Mouse (Mus musculus): ENCODE measurements around the gene Tmem201.

Tmem201 gene

DNA sequence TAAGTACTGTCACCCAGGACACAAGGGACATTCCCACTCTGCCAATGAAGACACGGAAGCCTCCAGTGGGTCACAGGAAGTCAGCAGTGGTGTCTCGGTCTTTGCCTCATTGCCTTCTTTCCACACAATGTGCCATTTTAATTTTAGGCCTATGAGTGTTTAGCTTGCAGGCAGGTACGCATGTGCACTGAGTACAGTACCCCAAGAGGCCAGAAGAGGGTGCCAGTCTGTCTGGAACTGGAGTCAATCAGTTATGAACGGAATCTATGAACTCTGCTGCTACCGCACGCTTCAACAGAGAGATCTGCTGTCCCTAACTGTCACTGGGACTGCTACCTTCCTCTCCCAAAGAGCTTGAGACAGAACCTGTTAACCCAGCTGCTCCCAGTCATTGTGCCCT lies 18.2 kb downstream of the Tmem201 start:
- no peak for DNase-seq

- no peak for DNase-seq
Observed at GRCm38 (mm10) chr4:149714542-149714941, 23.3 kb downstream of the Tmem201 start.

DNA sequence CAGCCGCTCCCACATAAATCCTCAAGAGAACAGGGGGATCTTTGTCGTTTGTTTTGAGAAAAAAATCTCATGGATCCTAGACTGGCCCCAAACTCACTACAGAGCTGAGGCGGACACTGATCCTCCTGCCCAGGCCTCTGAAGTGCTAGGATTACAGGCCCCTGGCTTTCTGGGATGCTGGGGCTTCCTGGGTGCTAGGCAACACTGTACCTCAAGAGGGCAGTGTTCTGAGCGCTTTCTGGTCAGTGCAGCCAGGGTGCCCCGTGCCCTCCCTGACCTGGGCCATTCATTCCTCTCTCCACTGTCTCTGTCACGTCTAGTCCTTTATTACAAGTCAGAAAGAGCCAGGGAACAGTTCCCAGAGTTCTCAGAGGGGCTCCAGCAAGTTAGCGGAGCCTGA lies 25.9 kb downstream of the Tmem201 start:
- no peak for DNase-seq

DNA sequence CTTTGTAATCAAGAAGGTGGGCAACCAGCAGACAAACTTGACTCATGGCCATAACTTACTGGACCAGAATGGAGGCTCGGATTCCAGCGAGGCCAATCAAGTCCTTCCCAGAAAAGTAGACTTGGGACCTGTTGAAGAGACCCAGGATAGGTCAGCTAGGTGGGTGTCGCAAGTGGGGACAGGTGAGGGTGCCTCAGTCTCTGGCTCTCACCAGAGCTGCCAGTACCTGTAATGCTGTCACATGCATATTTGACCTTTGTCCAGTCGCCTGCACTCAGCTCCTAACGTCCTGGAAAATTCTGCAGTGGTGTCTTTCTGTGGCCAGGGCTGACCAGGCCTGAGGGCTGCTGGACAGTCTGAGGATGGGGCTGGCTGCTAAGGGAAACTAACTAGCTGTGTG lies 26.4 kb downstream of the Tmem201 start:
- no peak for DNase-seq

- peak; percentile 91 for DNase-seq
Observed at GRCm38 (mm10) chr4:149710510-149710909, 27.3 kb downstream of the Tmem201 start.

GRCm38 (mm10) chr4:149705941-149706340 lies 31.9 kb downstream of the Tmem201 start:
- DNase-seq = no peak

- DNase-seq = no peak
Observed at GRCm38 (mm10) chr4:149705298-149705697, 32.5 kb downstream of the Tmem201 start.

DNA sequence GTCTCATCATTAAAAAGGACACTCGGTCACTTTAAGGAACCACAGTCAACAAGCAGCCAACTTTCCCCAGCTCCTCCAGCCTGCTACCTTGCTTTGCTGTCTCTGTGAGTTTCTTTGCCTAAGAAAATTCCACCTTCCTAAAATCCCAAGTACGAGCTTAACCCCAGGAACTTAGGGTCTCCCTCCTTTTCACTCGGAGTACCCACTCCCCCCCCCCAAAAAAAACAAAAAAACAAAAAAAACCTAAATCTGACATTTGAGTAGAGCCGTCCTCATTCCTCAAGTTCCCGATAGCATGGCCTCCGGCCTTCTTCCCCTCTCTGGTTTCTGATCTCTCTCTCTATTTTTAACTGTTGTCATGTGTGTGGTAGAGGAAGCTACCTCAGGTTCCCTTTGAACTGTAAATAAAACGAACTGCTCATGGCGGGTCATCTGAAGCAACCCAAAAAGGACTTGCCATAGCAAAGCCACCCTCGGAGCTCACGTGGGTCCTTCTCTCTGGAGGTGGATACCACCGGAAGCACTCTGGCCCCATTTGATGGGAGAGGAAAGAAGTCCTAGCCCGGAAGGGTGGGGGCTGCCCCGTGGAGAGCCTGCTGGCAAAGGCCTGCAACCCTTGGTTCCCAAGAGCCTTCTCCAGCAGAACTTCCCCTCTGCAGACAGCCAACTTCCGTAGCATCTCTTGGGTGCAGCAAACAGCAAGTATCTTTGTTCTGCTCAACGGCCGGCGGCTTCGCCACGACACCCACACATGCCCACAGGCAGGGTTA lies 35.4 kb downstream of the Tmem201 start, which contains the start of gene Pik3cd:
Gene Pik3cd, minus strand, starts transcription at position 362 of the 770 bp plus-strand sequence.
- DNase-seq = peak; percentile 80

DNA sequence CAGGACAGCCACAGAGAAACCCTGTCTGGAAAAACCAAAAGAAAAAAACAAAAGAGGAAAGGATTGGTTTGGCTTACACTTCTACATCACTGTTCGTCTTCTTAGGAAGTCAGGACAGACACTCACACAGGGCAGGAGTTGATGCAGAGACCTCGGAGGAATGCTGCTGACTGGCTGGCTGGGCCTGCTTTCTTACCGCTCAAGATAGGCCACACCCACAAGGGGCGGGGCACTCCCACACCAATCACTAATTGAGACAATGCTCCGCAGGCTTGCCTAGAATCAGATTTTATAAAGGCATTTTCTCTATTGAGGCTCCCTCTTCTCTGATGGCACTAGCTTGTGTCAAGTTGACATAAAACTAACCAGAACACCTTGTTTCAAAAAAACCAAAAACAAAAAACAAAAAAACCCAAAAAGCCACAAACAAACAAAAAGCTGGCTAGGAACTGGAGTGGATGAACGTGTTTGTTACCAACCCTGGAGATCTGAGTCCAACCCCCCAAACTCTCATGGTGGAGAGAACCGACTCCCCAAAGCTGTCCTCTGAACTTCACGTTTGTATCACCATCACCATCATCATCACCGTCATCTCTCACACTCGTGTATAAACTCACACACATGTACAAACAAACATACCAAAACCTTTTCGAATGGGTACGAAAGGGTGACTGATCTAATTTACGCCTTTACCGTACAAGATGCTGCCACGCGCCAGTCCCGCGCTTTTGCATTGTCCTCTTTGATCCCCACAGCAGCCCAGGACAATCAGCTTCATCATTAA lies 36.2 kb downstream of the Tmem201 start:
- DNase-seq = peak; percentile 76

DNA sequence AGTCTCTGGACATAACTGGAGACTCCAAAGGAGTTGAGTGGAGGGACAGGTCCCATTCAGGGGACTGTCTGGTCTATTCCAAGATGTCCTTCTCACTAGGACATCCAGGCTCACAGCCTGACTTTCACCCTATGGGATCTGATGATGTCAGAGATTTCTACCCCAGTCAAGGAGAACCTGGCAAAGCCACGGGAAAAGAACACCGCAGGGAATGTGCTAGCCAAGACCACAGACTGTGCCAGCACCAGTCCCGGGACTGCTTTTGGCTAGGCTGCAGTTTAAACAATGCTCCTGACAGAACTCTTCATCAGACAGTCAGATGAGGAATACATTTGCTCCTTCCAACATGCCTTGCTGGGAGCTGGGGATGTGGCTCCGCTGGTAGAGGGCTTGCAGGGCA lies 37.9 kb downstream of the Tmem201 start:
- DNase-seq = no peak

GRCm38 (mm10) chr4:149698197-149698821 lies 39.5 kb downstream of the Tmem201 start:
- peak; percentile 40 for DNase-seq

DNA sequence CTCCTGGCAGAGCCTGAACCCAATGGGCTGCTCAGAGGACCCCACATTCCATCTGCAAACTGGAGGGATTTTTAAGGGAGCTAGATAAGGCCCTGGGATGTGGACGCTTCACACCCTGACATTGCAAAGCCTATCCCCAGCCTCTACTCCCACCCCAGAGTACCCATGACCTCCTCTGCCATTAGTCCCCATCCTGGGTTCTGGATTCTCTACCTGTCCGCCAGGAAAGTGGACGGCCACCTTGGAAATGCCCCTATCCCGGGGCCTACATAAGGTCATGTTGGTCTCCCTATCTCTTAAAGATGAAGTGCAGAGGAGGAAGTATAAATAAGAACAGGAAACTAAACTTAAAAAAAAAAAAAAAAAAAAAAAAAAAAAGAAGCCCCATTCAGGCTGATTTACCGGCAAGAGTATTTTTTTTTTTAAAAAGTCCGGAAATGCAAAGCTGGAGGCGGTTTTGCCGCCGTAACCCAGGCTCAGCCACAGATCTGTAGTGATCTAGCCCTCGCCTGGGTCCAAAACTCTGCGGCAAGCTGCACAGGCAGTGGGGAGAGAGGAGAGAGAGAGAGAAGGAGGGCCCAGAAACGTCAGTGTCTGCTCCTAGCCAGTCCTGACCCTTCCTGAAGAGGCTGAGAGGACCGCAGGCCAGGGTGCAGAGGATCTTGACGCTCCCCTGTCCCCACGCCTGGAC lies 40.2 kb downstream of the Tmem201 start:
- DNase-seq = no peak

DNA sequence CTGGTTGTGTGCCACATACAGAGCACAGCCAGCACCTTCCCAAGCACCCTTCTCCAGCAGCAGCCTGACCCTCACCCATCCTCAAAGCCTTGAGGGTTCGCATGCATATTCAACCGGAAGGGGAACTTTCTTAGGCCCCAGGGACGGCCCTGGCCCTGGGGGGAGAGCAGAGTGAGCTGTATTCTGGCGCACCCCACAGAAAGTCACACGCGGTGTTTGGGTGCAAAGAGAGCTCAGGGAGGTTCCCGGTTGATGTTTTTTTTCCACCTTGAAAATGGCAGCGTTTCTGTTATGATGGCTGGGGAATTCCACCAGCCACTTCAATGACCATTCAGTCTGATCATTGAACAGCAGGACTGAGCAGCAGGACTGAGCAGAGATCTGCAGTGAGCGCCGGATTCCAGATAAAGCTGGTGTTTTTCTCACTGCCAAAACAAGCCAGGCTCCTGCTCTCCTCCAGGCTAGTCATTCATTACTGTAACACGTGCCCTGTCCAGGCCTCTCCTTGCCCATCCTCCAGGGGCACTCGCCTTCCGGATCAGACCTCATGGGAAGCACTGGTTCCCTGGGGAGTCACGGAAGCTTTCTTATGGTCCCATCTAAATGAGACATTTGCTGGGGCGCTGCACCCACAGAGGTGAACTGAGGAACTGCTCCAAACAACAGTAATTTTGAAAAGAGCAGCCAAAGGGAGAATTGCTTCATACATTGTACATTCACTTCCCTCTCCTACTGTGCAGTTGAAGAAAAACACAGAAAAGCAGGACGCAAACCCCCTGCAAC lies 41.5 kb downstream of the Tmem201 start:
- DNase-seq = no peak

- no peak for DNase-seq
Observed at GRCm38 (mm10) chr4:149691368-149691767, 46.5 kb downstream of the Tmem201 start.

DNA sequence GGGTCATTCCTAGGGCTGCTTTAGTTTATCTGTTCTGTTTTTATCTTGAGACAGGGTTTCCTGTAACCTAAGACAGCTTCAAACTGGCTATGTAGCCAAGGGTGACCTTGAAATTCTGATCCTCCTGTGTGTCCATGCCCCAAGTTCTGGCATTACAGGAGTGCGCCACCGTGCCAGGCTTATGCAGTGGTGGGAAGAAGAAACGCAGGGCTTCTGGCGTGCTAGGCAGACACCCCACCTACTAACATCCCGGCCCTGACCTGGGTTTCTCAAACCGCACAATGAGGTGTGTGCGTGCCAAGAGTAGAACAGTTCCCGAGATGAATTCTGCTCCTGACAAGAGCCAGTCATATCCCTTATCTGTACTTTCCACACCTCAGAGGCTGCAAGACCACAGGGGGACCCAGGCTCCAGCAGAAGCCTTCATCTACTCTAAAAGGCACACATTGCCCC lies 47.0 kb downstream of the Tmem201 start:
- DNase-seq = no peak

- DNase-seq = no peak
Observed at GRCm38 (mm10) chr4:149689822-149690700, 47.8 kb downstream of the Tmem201 start.

GRCm38 (mm10) chr4:149688861-149689260 lies 49.0 kb downstream of the Tmem201 start:
- DNase-seq = no peak

- DNase-seq = no peak
Observed at GRCm38 (mm10) chr4:149684841-149685623, 52.8 kb downstream of the Tmem201 start.

- no peak for DNase-seq
Observed at GRCm38 (mm10) chr4:149683875-149684274, 54.0 kb downstream of the Tmem201 start.
